Mouse (Mus musculus) MEL (cell line): Measurements from ENCODE around the gene Ccser1. TPM values are rescaled to one million over a fixed set of nuclear protein-coding genes. Genes with fewer than 3 reads are reported as not detected.

Experiments used
- DNase-seq: peaks from one replicate; pipeline ENCODE4 v3.0.0; 2011; ENCODE audit warnings: low read depth, low spot score
- H3K27ac ChIP-seq: 2 replicates; pipeline ENCODE4 v1.5.1; 2012; ENCODE audit warnings: low read depth, mild to moderate bottlenecking, control low read depth, low read length, moderate library complexity; ENCODE audit not compliant: control insufficient read depth
- H3K27me3 ChIP-seq, 2 experiments: fragments of 150-350 bp in 1 of 2; sonication (generic) in 1 of 2; 2 replicates each; pipeline ENCODE4 v1.6.1; 2012; ENCODE audit warnings: low read length in 2 of 2, mild to moderate bottlenecking in 2 of 2, improper control_type of control experiment in 1 of 2, moderate library complexity in 1 of 2; ENCODE audit not compliant: insufficient read depth in 2 of 2, control insufficient read depth in 1 of 2
- H3K36me3 ChIP-seq, 2 experiments: 2 replicates each; pipeline ENCODE4 v1.6.1; 2012 to 2014; ENCODE audit warnings: low read length in 2 of 2, improper control_type of control experiment in 1 of 2, inconsistent platforms in 1 of 2, mild to moderate bottlenecking in 1 of 2; ENCODE audit not compliant: insufficient read depth in 2 of 2, control insufficient read depth in 1 of 2
- H3K4me1 ChIP-seq, 2 experiments: fragments of 150-350 bp in 1 of 2; sonication (generic) in 1 of 2; 2 replicates each; pipeline ENCODE4 v1.6.1; 2012; ENCODE audit warnings: low read length in 2 of 2, improper control_type of control experiment in 1 of 2, mild to moderate bottlenecking in 1 of 2; ENCODE audit not compliant: insufficient read depth in 2 of 2, control insufficient read depth in 1 of 2
- H3K4me3 ChIP-seq, 2 experiments: fragments of 150-350 bp in 1 of 2; sonication (generic) in 1 of 2; 2 replicates each; pipeline ENCODE4 v1.5.1; 2012; ENCODE audit warnings: low read depth in 2 of 2, low read length in 2 of 2, mild to moderate bottlenecking in 2 of 2, moderate library complexity in 2 of 2, control low read depth in 1 of 2, improper control_type of control experiment in 1 of 2; ENCODE audit not compliant: control insufficient read depth in 1 of 2, insufficient read depth in 1 of 2
- H3K79me2 ChIP-seq: 2 replicates; pipeline ENCODE4 v1.6.1; 2012; ENCODE audit warnings: mild to moderate bottlenecking, low read length, moderate library complexity; ENCODE audit not compliant: control insufficient read depth, poor library complexity, insufficient read depth
- H3K9ac ChIP-seq: 2 replicates; pipeline ENCODE4 v1.6.1; 2012; ENCODE audit warnings: low read depth, mild to moderate bottlenecking, control low read depth, low read length, moderate library complexity; ENCODE audit not compliant: control insufficient read depth, poor library complexity, severe bottlenecking
- H3K9me3 ChIP-seq: fragments of 150-350 bp; sonication (generic); replicated peaks from 2 replicates; pipeline ENCODE4 v1.6.1; 2012; ENCODE audit warnings: mild to moderate bottlenecking, low read length, improper control_type of control experiment, moderate library complexity; ENCODE audit not compliant: insufficient read depth
- CHD2 ChIP-seq: IDR thresholded peaks from 2 replicates; pipeline ENCODE4 v1.6.1; 2011; ENCODE audit warnings: low read length, improper control_type of control experiment
- CTCF ChIP-seq, 3 experiments: IDR thresholded peaks in 2 of 3; conservative IDR thresholded peaks in 1 of 3; 2 replicates each; pipeline ENCODE4 v1.5.1; 2011 to 2012; ENCODE audit warnings: low read length in 3 of 3, low read depth in 2 of 3, mild to moderate bottlenecking in 2 of 3, improper control_type of control experiment in 1 of 3, inconsistent platforms in 1 of 3, mixed read lengths in 1 of 3, moderate library complexity in 1 of 3; ENCODE audit not compliant: control insufficient read depth in 1 of 3, insufficient read depth in 1 of 3, poor library complexity in 1 of 3, severe bottlenecking in 1 of 3
- E2F4 ChIP-seq: IDR thresholded peaks from 2 replicates; pipeline ENCODE4 v1.6.1; 2011; ENCODE audit warnings: low read depth, low read length, improper control_type of control experiment, borderline replicate concordance
- ELF1 ChIP-seq: IDR thresholded peaks from 2 replicates; pipeline ENCODE4 v1.6.1; 2014; ENCODE audit warnings: low read depth, mild to moderate bottlenecking, inconsistent platforms, low read length, improper control_type of control experiment, moderate library complexity
- HCFC1 ChIP-seq: IDR thresholded peaks from 2 replicates; pipeline ENCODE4 v1.6.1; 2012; ENCODE audit warnings: low read depth, mild to moderate bottlenecking, inconsistent platforms, low read length, improper control_type of control experiment, moderate library complexity
- JUND ChIP-seq: IDR thresholded peaks from 2 replicates; pipeline ENCODE4 v1.6.1; 2011; ENCODE audit warnings: low read depth, mild to moderate bottlenecking, improper control_type of control experiment, low read length
- KAT2A ChIP-seq: conservative IDR thresholded peaks from 2 replicates; pipeline ENCODE4 v1.6.1; 2012; ENCODE audit warnings: low read depth, low read length, improper control_type of control experiment, inconsistent platforms
- MAFK ChIP-seq: IDR thresholded peaks from 2 replicates; pipeline ENCODE4 v1.6.1; 2011; ENCODE audit warnings: low read depth, mild to moderate bottlenecking, low read length, improper control_type of control experiment, borderline replicate concordance
- MEF2A ChIP-seq: IDR thresholded peaks from 2 replicates; pipeline ENCODE4 v1.6.1; 2014; ENCODE audit warnings: low read depth, mild to moderate bottlenecking, inconsistent platforms, low read length, improper control_type of control experiment; ENCODE audit not compliant: poor library complexity, insufficient replicate concordance, severe bottlenecking; ENCODE audit errors: extremely low read depth
- MYB ChIP-seq: IDR thresholded peaks from 2 replicates; pipeline ENCODE4 v1.6.1; 2011; ENCODE audit warnings: mild to moderate bottlenecking, low read depth, low read length, improper control_type of control experiment
- MYC ChIP-seq: IDR thresholded peaks from 2 replicates; pipeline ENCODE4 v1.6.1; 2011; ENCODE audit warnings: low read depth, mild to moderate bottlenecking, low read length, improper control_type of control experiment, moderate library complexity
- NELFE ChIP-seq: IDR thresholded peaks from 2 replicates; pipeline ENCODE4 v1.6.1; 2011; ENCODE audit warnings: low read depth, low read length, improper control_type of control experiment
- POLR2AphosphoS5 ChIP-seq: IDR thresholded peaks from 2 replicates; pipeline ENCODE4 v1.6.1; 2012; ENCODE audit warnings: low read depth, borderline replicate concordance, mild to moderate bottlenecking, inconsistent platforms, low read length, moderate library complexity, mixed read lengths
- RAD21 ChIP-seq: IDR thresholded peaks from 2 replicates; pipeline ENCODE4 v1.6.1; 2011; ENCODE audit warnings: mild to moderate bottlenecking, low read depth, low read length, improper control_type of control experiment
- RCOR1 ChIP-seq: IDR thresholded peaks from 2 replicates; pipeline ENCODE4 v1.6.1; 2012; ENCODE audit warnings: low read depth, mild to moderate bottlenecking, inconsistent platforms, low read length, improper control_type of control experiment
- SMC3 ChIP-seq: IDR thresholded peaks from 2 replicates; pipeline ENCODE4 v1.6.1; 2011; ENCODE audit warnings: low read depth, low read length, improper control_type of control experiment
- TBP ChIP-seq: IDR thresholded peaks from 2 replicates; pipeline ENCODE4 v1.8.0; 2011; ENCODE audit warnings: low read depth, low read length, improper control_type of control experiment
- TCF12 ChIP-seq: IDR thresholded peaks from 2 replicates; pipeline ENCODE4 v1.6.1; 2014; ENCODE audit warnings: low read depth, mild to moderate bottlenecking, inconsistent platforms, low read length, improper control_type of control experiment, moderate library complexity
- UBTF ChIP-seq: IDR thresholded peaks from 2 replicates; pipeline ENCODE4 v1.6.1; 2012; ENCODE audit warnings: low read depth, mild to moderate bottlenecking, inconsistent platforms, low read length, improper control_type of control experiment, moderate library complexity, borderline replicate concordance; ENCODE audit not compliant: insufficient read depth
- USF1 ChIP-seq: IDR thresholded peaks from 2 replicates; pipeline ENCODE4 v1.6.1; 2014; ENCODE audit warnings: low read depth, mild to moderate bottlenecking, inconsistent platforms, low read length, improper control_type of control experiment, moderate library complexity
- ZC3H11A ChIP-seq: IDR thresholded peaks from 2 replicates; pipeline ENCODE4 v1.6.1; 2012; ENCODE audit warnings: low read depth, mild to moderate bottlenecking, inconsistent platforms, low read length, improper control_type of control experiment
- ZNF384 ChIP-seq: IDR thresholded peaks from 2 replicates; pipeline ENCODE4 v1.6.1; 2012; ENCODE audit warnings: low read depth, mild to moderate bottlenecking, inconsistent platforms, low read length, improper control_type of control experiment
- polyA plus RNA-seq, 2 experiments: library from polyadenylated mRNA; stranded (reverse) in 1 of 2; unstranded in 1 of 2; fragments of >175 nt in 1 of 2; fragments of >200 nt in 1 of 2; gene quantifications; 2 replicates each; pipeline versions ENCODE4 v1.2.1 to v1.2.4; 2012; ENCODE audit warnings: low replicate concordance in 2 of 2, low read depth in 1 of 2; ENCODE audit not compliant: insufficient read length in 2 of 2, insufficient read depth in 1 of 2, missing spikeins in 1 of 2
- total RNA-seq: library from RNA; depleted of rRNA; stranded (reverse); fragments of 300-350 nt; gene quantifications from 2 replicates; pipeline ENCODE4 v1.2.3, GENCODE M21; 2012

Ccser1 gene
- total and polyA plus RNA-seq, 3 experiments: not detected

DNA sequence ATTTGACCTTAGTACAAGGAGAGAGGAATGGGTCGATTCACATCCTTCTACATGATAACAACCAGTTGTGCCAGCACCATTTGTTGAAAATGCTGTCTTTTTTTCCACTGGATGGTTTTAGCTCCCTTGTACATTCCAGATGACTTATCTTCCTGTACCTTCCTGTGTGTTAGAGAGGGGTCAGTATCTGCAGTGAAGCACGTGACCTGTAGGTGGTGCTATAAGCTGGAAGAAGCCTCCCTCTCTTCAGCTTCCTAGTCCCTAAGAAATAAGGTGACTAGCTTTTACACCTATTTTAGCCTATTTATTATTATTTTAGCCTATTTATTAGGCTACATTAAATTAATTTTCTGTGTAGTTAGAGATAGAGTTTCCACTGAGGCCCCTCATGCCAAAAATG, 506.9 kb downstream of the Ccser1 start:
- Histone ChIP-seq H3K9ac (no peak overlapping the region), H3K79me2 (no peaks in the 10 kb centered on the region), H3K4me1 (no peaks in the 10 kb centered on the region), H3K27ac (no peak overlapping the region), H3K27me3 (no peaks in the 10 kb centered on the region), H3K9me3 (no peaks in the 10 kb centered on the region), H3K4me3 (no peak overlapping the region), H3K36me3 (no peaks in the 10 kb centered on the region)
- no peak for TF ChIP-seq TBP
- no peak for TF ChIP-seq E2F4
- 0 out of 2 replicates have a peak, but pooled peaks have one; percentile 4 for TF ChIP-seq SMC3
- TF ChIP-seq RAD21: peak; percentile 16
- peak; percentile 6 to 29 (median 19); a peak in 3 of 6 replicates for TF ChIP-seq CTCF (IDR thresholded peaks at IDR 0.05 in 2 of 3, conservative IDR thresholded peaks at IDR 0.05 in 1 of 3; ENCODE audit: control insufficient read depth in 1 of 3, insufficient read depth in 1 of 3, low read depth in 2 of 3, low read length in 3 of 3, poor library complexity in 1 of 3, severe bottlenecking in 1 of 3)
- peak; percentile 6 for DNase-seq

DNA sequence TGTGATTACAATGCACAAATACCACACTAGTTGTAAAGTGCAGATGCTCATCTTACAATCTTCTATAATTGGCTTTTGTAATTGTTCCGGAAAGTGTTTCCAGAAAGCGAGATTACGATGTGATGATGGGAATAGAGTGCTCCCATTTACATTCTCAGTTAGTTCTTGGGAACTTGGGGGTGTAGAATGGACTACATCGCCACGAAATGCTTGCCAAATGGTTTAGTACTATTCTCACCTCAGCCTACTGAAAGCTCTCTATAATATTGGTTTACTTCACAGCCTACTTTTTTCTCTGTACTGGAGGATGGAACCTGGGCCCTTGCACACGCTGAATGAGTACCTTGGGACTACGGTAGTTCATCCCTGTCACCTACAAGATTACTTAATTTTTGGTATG, 522.9 kb downstream of the Ccser1 start:
- Histone ChIP-seq H3K27me3 (no peaks in the 10 kb centered on the region), H3K9ac (no peak overlapping the region)
- no peak for TF ChIP-seq ZC3H11A
- no peak for TF ChIP-seq MYB
- no peak for TF ChIP-seq TCF12
- TF ChIP-seq KAT2A: no peak
- TF ChIP-seq RCOR1: no peak
- TF ChIP-seq CHD2: no peak
- no peak for TF ChIP-seq USF1
- no peak for TF ChIP-seq ZNF384
- no peak for TF ChIP-seq TBP
- TF ChIP-seq ELF1: no peak
- TF ChIP-seq MAFK: no peak
- TF ChIP-seq, all 39 proteins: peak for 0
- Histone ChIP-seq H3K79me2 (no peaks in the 10 kb centered on the region), H3K9me3 (no peaks in the 10 kb centered on the region), H3K27ac (no peak overlapping the region), H3K4me1 (no peaks in the 10 kb centered on the region), H3K36me3 (no peaks in the 10 kb centered on the region), H3K4me3 (no peak overlapping the region)
- no peak for DNase-seq

DNA sequence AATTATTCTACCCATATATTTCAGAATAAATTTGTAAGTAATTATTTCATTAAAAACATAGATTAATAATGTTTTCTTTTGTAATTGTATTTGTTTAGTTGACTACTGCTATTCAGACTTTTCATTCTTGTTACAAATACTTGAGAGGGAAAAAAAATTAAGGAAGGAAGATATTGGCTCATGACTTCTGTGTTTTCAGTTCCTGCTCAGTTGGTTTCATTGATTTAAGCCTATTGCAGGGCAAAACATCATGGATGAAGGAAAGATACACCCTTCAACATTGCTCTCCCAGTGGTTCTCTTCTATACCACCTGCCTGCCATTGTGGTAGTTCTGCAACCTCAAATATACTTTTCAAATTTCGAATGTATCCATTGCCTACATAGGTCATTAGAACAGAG, 541.1 kb downstream of the Ccser1 start:
- no peak for TF ChIP-seq SMC3
- TF ChIP-seq USF1: no peak
- no peak for TF ChIP-seq JUND
- no peak for TF ChIP-seq NELFE
- no peak for TF ChIP-seq HCFC1
- no peak for TF ChIP-seq UBTF
- no peak for TF ChIP-seq POLR2AphosphoS5
- TF ChIP-seq MYC: no peak
- no peak for TF ChIP-seq MEF2A
- Histone ChIP-seq H3K36me3 (no peaks in the 10 kb centered on the region), H3K27me3 (no peaks in the 10 kb centered on the region), H3K9ac (no peak overlapping the region), H3K79me2 (no peaks in the 10 kb centered on the region), H3K4me1 (no peaks in the 10 kb centered on the region), H3K9me3 (no peaks in the 10 kb centered on the region), H3K27ac (no peak overlapping the region), H3K4me3 (no peak overlapping the region)
- no peak for DNase-seq
